Mouse (Mus musculus): ENCODE measurements around the gene Wars. TPM values are rescaled to one million over a fixed set of nuclear protein-coding genes. Genes with fewer than 3 reads are reported as not detected.

Wars gene
- polyA plus RNA-seq, 1 experiment from 2014 or later: 94.2 TPM

- Histone ChIP-seq H3K9ac (replicated peaks; ENCODE audit: low read depth, low read length) (no peak overlapping the region), H3K9me3 (ENCODE audit: control insufficient read depth, low read depth, low read length) (no peaks in the 10 kb centered on the region), H3K27me3 (ENCODE audit: control insufficient read depth, insufficient read depth, low read length) (no peaks in the 10 kb centered on the region), H3K36me3 (ENCODE audit: control insufficient read depth, insufficient read depth, low read length) (no peaks in the 10 kb centered on the region), H3K4me1 (ENCODE audit: control insufficient read depth, insufficient read depth, low read length) (0 out of 2 replicates have a peak, but pooled peaks cover 4% of the 10 kb centered on the region), H3K4me2 (replicated peaks; ENCODE audit: low read depth, low read length) (no peak overlapping the region), H3K27ac (ENCODE audit: low read length) (no peak overlapping the region), H3K4me3 (ENCODE audit: low read depth, low read length) (no peak overlapping the region)
- 76% methylated on average over 6 of the region's 6 CpGs for WGBS
- ATAC-seq (ENCODE audit: insufficient number of reproducible peaks, insufficient read depth, low FRiP score, low read depth): no peak
Measured at GRCm38 (mm10) chr12:108934231-108934630, 40.3 kb upstream of the Wars start.

GRCm38 (mm10) chr12:108932113-108932512 is 38.1 kb upstream of the Wars start:
- 44% methylated on average over 2 of the region's 3 CpGs for WGBS
- 0 out of 2 replicates have a peak, but pooled peaks cover 4% of the 10 kb centered on the region for H3K4me1 ChIP-seq (ENCODE audit: control insufficient read depth, insufficient read depth, low read length)

GRCm38 (mm10) chr12:108931341-108932053 is 37.5 kb upstream of the Wars start:
- WGBS: 70% methylated on average over 7 of the region's 7 CpGs
- H3K36me3 ChIP-seq (ENCODE audit: control insufficient read depth, insufficient read depth, low read length): no peaks in the 10 kb centered on the region
- H3K27me3 ChIP-seq (ENCODE audit: control insufficient read depth, insufficient read depth, low read length): no peaks in the 10 kb centered on the region
- H3K27ac ChIP-seq (ENCODE audit: low read length): no peak overlapping the region
- no peak for ATAC-seq (ENCODE audit: insufficient number of reproducible peaks, insufficient read depth, low FRiP score, low read depth)
- no peaks in the 10 kb centered on the region for H3K4me1 ChIP-seq (ENCODE audit: control insufficient read depth, insufficient read depth, low read length)
- H3K9me3 ChIP-seq (ENCODE audit: control insufficient read depth, low read depth, low read length): no peaks in the 10 kb centered on the region
- no peak overlapping the region for H3K4me3 ChIP-seq (ENCODE audit: low read depth, low read length)
- no peak overlapping the region for H3K9ac ChIP-seq (replicated peaks; ENCODE audit: low read depth, low read length)
- H3K4me2 ChIP-seq (replicated peaks; ENCODE audit: low read depth, low read length): no peak overlapping the region

More at GRCm38 (mm10) chr12:108932113-108932512, 38.1 kb upstream of the Wars start:
- ATAC-seq (ENCODE audit: insufficient number of reproducible peaks, insufficient read depth, low FRiP score, low read depth): no peak
- no peak overlapping the region for H3K4me2 ChIP-seq (replicated peaks; ENCODE audit: low read depth, low read length)
- H3K9me3 ChIP-seq (ENCODE audit: control insufficient read depth, low read depth, low read length): no peaks in the 10 kb centered on the region
- H3K36me3 ChIP-seq (ENCODE audit: control insufficient read depth, insufficient read depth, low read length): no peaks in the 10 kb centered on the region
- no peak overlapping the region for H3K27ac ChIP-seq (ENCODE audit: low read length)
- no peak overlapping the region for H3K9ac ChIP-seq (replicated peaks; ENCODE audit: low read depth, low read length)
- no peaks in the 10 kb centered on the region for H3K27me3 ChIP-seq (ENCODE audit: control insufficient read depth, insufficient read depth, low read length)
- no peak overlapping the region for H3K4me3 ChIP-seq (ENCODE audit: low read depth, low read length)

- WGBS: 60% methylated on average over 3 of the region's 3 CpGs
- Histone ChIP-seq H3K4me3 (ENCODE audit: low read depth, low read length) (no peak overlapping the region), H3K9me3 (ENCODE audit: control insufficient read depth, low read depth, low read length) (no peaks in the 10 kb centered on the region), H3K27ac (ENCODE audit: low read length) (no peak overlapping the region), H3K4me1 (ENCODE audit: control insufficient read depth, insufficient read depth, low read length) (no peaks in the 10 kb centered on the region), H3K4me2 (replicated peaks; ENCODE audit: low read depth, low read length) (no peak overlapping the region), H3K9ac (replicated peaks; ENCODE audit: low read depth, low read length) (no peak overlapping the region), H3K36me3 (ENCODE audit: control insufficient read depth, insufficient read depth, low read length) (no peaks in the 10 kb centered on the region), H3K27me3 (ENCODE audit: control insufficient read depth, insufficient read depth, low read length) (no peaks in the 10 kb centered on the region)
- ATAC-seq (ENCODE audit: insufficient number of reproducible peaks, insufficient read depth, low FRiP score, low read depth): no peak
Measured at GRCm38 (mm10) chr12:108929475-108929874, 35.5 kb upstream of the Wars start.

- no peaks in the 10 kb centered on the region for H3K9me3 ChIP-seq (ENCODE audit: control insufficient read depth, low read depth, low read length)
- H3K4me2 ChIP-seq (replicated peaks; ENCODE audit: low read depth, low read length): no peak overlapping the region
- 73% methylated on average over 2 of the region's 2 CpGs for WGBS
- H3K4me1 ChIP-seq (ENCODE audit: control insufficient read depth, insufficient read depth, low read length): no peaks in the 10 kb centered on the region
- H3K36me3 ChIP-seq (ENCODE audit: control insufficient read depth, insufficient read depth, low read length): no peaks in the 10 kb centered on the region
- no peak overlapping the region for H3K9ac ChIP-seq (replicated peaks; ENCODE audit: low read depth, low read length)
- no peak overlapping the region for H3K4me3 ChIP-seq (ENCODE audit: low read depth, low read length)
- ATAC-seq (ENCODE audit: insufficient number of reproducible peaks, insufficient read depth, low FRiP score, low read depth): no peak
- no peak overlapping the region for H3K27ac ChIP-seq (ENCODE audit: low read length)
- no peaks in the 10 kb centered on the region for H3K27me3 ChIP-seq (ENCODE audit: control insufficient read depth, insufficient read depth, low read length)
Measured at GRCm38 (mm10) chr12:108928249-108928648, 34.3 kb upstream of the Wars start.

- no peak for ATAC-seq (ENCODE audit: insufficient number of reproducible peaks, insufficient read depth, low FRiP score, low read depth)
- no peaks in the 10 kb centered on the region for H3K9me3 ChIP-seq (ENCODE audit: control insufficient read depth, low read depth, low read length)
- H3K27me3 ChIP-seq (ENCODE audit: control insufficient read depth, insufficient read depth, low read length): no peaks in the 10 kb centered on the region
- H3K4me1 ChIP-seq (ENCODE audit: control insufficient read depth, insufficient read depth, low read length): no peaks in the 10 kb centered on the region
- H3K27ac ChIP-seq (ENCODE audit: low read length): no peak overlapping the region
- WGBS: 44% methylated on average over 10 of the region's 11 CpGs
- no peak overlapping the region for H3K4me2 ChIP-seq (replicated peaks; ENCODE audit: low read depth, low read length)
- H3K4me3 ChIP-seq (ENCODE audit: low read depth, low read length): no peak overlapping the region
- no peaks in the 10 kb centered on the region for H3K36me3 ChIP-seq (ENCODE audit: control insufficient read depth, insufficient read depth, low read length)
- H3K9ac ChIP-seq (replicated peaks; ENCODE audit: low read depth, low read length): no peak overlapping the region
Measured at GRCm38 (mm10) chr12:108926606-108927111, 32.7 kb upstream of the Wars start.

GRCm38 (mm10) chr12:108918753-108919152 is 24.8 kb upstream of the Wars start:
- 68% methylated on average over 4 of the region's 4 CpGs for WGBS
- no peaks in the 10 kb centered on the region for H3K9me3 ChIP-seq (ENCODE audit: control insufficient read depth, low read depth, low read length)

GRCm38 (mm10) chr12:108917509-108917908 is 23.5 kb upstream of the Wars start:
- Histone ChIP-seq H3K27ac (ENCODE audit: low read length) (no peak overlapping the region), H3K4me1 (ENCODE audit: control insufficient read depth, insufficient read depth, low read length) (peaks cover 22% of the 10 kb centered on the region; the same call in 1 of the 2 replicates), H3K36me3 (ENCODE audit: control insufficient read depth, insufficient read depth, low read length) (no peaks in the 10 kb centered on the region), H3K4me3 (ENCODE audit: low read depth, low read length) (no peak overlapping the region), H3K9me3 (ENCODE audit: control insufficient read depth, low read depth, low read length) (no peaks in the 10 kb centered on the region), H3K4me2 (replicated peaks; ENCODE audit: low read depth, low read length) (no peak overlapping the region), H3K27me3 (ENCODE audit: control insufficient read depth, insufficient read depth, low read length) (no peaks in the 10 kb centered on the region), H3K9ac (replicated peaks; ENCODE audit: low read depth, low read length) (no peak overlapping the region)
- no peak for ATAC-seq (ENCODE audit: insufficient number of reproducible peaks, insufficient read depth, low FRiP score, low read depth)
- 69% methylated on average over 9 of the region's 9 CpGs for WGBS

More at GRCm38 (mm10) chr12:108918753-108919152, 24.8 kb upstream of the Wars start:
- no peaks in the 10 kb centered on the region for H3K27me3 ChIP-seq (ENCODE audit: control insufficient read depth, insufficient read depth, low read length)
- peaks cover 18% of the 10 kb centered on the region; the same call in 1 of the 2 replicates for H3K4me1 ChIP-seq (ENCODE audit: control insufficient read depth, insufficient read depth, low read length)
- H3K9ac ChIP-seq (replicated peaks; ENCODE audit: low read depth, low read length): no peak overlapping the region
- no peak overlapping the region for H3K4me3 ChIP-seq (ENCODE audit: low read depth, low read length)
- H3K36me3 ChIP-seq (ENCODE audit: control insufficient read depth, insufficient read depth, low read length): no peaks in the 10 kb centered on the region
- ATAC-seq (ENCODE audit: insufficient number of reproducible peaks, insufficient read depth, low FRiP score, low read depth): no peak
- H3K4me2 ChIP-seq (replicated peaks; ENCODE audit: low read depth, low read length): no peak overlapping the region
- H3K27ac ChIP-seq (ENCODE audit: low read length): no peak overlapping the region

Data from stomach, embryonic 14.5 days (tissue).